Mouse (Mus musculus) stomach, embryonic 15.5 days (tissue): ENCODE measurements around the gene Vmn1r115. TPM values are rescaled to one million over a fixed set of nuclear protein-coding genes. Genes with fewer than 3 reads are reported as not detected.
"Not testable (repeated sequence)": the region's sequence is repeated elsewhere in the genome, so short reads cannot be mapped to it uniquely, and the experiment has no call there.

Experiments used
- ATAC-seq: fragments of 200-750 bp; cut with Nextera tagmentation; 2 replicates; pipeline ENCODE4 v1.8.0; 2017; ENCODE audit warnings: low read depth, moderate number of reproducible peaks, moderate TSS enrichment; ENCODE audit not compliant: insufficient read depth, low FRiP score
- H3K27ac ChIP-seq: fragments of 300-500 bp; sonication (generic); 2 replicates; pipeline ENCODE4 v1.5.1; 2015; ENCODE audit warnings: mild to moderate bottlenecking, inconsistent platforms
- H3K27me3 ChIP-seq: fragments of 300-500 bp; sonication (generic); replicated peaks from 2 replicates; pipeline ENCODE4 v1.6.1; 2015; ENCODE audit warnings: inconsistent platforms
- H3K36me3 ChIP-seq: fragments of 300-500 bp; sonication (generic); 2 replicates; pipeline ENCODE4 v1.6.1; 2015; ENCODE audit warnings: inconsistent platforms
- H3K4me1 ChIP-seq: fragments of 300-500 bp; sonication (generic); 2 replicates; pipeline ENCODE4 v1.6.1; 2015; ENCODE audit warnings: inconsistent platforms
- H3K4me2 ChIP-seq: fragments of 300-500 bp; sonication (generic); 2 replicates; pipeline ENCODE4 v1.6.1; 2015; ENCODE audit warnings: mild to moderate bottlenecking, inconsistent platforms
- H3K4me3 ChIP-seq: fragments of 300-500 bp; sonication (generic); replicated peaks from 2 replicates; pipeline ENCODE4 v1.5.1; 2015; ENCODE audit warnings: inconsistent platforms
- H3K9ac ChIP-seq: fragments of 300-500 bp; sonication (generic); 2 replicates; pipeline ENCODE4 v1.6.1; 2015; ENCODE audit warnings: inconsistent platforms
- H3K9me3 ChIP-seq: fragments of 300-500 bp; sonication (generic); 2 replicates; pipeline ENCODE4 v1.6.1; 2016; ENCODE audit warnings: inconsistent platforms
- WGBS: fragments of 180-500 bp; shearing (Covaris S2); methylation state at CpG from one replicate; pipeline ENCODE4 v1.1.7; 2015; 5-methylcytosine and 5-hydroxymethylcytosine counted together
- polyA plus RNA-seq: library from polyadenylated mRNA; unstranded; fragments of >200 nt; fragmentation: Nextera tagmentation; extraction: Ambion mirVana; gene quantifications from 2 replicates; pipeline ENCODE4 v1.2.1, GENCODE M21; 2015

Vmn1r115 gene
- not detected in 2 replicates for polyA plus RNA-seq

GRCm38 (mm10) chr7:20844885-20845284, at the start of gene Vmn1r115:
Gene Vmn1r115 (minus strand): TSS chr7:20844985.
- 100% methylated on average over 1 of the region's 3 CpGs for WGBS
- not testable (repeated sequence) for H3K4me2 ChIP-seq, H3K4me1 ChIP-seq, H3K4me3 ChIP-seq, H3K9ac ChIP-seq, ATAC-seq, H3K27me3 ChIP-seq, H3K9me3 ChIP-seq, H3K36me3 ChIP-seq, H3K27ac ChIP-seq

DNA sequence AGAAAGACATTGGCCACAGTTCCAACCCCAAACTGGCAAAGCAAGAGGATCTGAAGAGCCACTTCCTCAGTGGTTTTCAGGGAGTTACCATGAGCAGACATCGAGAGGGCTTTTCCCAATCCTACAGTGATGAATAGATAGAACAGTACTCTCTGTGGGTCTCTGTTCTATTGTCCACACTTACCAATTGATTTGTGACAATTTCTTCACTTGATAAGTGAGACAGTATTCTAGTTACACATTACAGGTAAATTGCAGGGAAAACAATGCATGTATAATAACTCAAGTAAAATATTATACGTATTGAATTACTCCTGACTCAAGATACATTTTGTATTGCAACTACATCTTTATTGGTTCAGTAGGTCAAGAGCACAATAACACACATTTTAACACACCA, 39.2 kb upstream of the Vmn1r115 start, which contains the start of gene Vmn1r117:
Gene Vmn1r117, minus strand, starts transcription at position 101 of the 400 bp plus-strand sequence.
- not testable (repeated sequence) for H3K9ac ChIP-seq, H3K4me1 ChIP-seq, H3K36me3 ChIP-seq, ATAC-seq, H3K4me2 ChIP-seq, H3K27me3 ChIP-seq, H3K4me3 ChIP-seq, H3K9me3 ChIP-seq, H3K27ac ChIP-seq
- WGBS, result no CpG with 5 or more reads among the region's 2 CpGs

DNA sequence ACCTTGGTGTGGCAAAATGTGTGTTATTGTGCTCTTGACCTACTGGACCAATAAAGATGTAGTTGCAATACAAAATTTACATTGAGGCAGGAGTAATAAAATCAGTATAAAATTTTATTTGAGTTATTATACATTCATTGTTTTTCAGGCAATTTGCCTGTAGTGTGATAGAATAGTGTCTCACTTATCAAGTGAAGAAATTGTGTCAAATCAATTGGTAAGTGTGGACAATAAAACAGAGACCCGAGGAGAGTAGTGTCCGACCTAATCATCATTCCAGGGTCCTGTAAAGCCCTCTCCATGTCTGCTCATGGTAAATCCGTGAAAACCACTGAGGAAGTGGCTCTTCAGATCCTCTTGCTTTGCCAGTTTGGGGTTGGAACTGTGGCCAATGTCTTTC, 27.2 kb upstream of the Vmn1r115 start, which contains the start of gene Vmn1r116:
Gene Vmn1r116, plus strand, starts transcription at position 301 of the 400 bp plus-strand sequence.
- ATAC-seq, H3K4me1 ChIP-seq, H3K4me3 ChIP-seq, H3K4me2 ChIP-seq, H3K9ac ChIP-seq, H3K27ac ChIP-seq, H3K9me3 ChIP-seq, H3K27me3 ChIP-seq, H3K36me3 ChIP-seq: not testable (repeated sequence)
- WGBS, result 54% methylated on average over 3 of the region's 3 CpGs

- H3K4me3 ChIP-seq, result not testable (repeated sequence)
Observed at GRCm38 (mm10) chr7:20812086-20812485, 32.7 kb downstream of the Vmn1r115 start, which contains the start of gene Vmn1r114. Gene Vmn1r114 (minus strand): TSS chr7:20812186.

More at GRCm38 (mm10) chr7:20812086-20812485, 32.7 kb downstream of the Vmn1r115 start, which contains the start of gene Vmn1r114:
- H3K9me3 ChIP-seq, H3K9ac ChIP-seq, H3K4me1 ChIP-seq, H3K27ac ChIP-seq, ATAC-seq, H3K36me3 ChIP-seq, H3K27me3 ChIP-seq, H3K4me2 ChIP-seq: not testable (repeated sequence)
- no CpG with 5 or more reads among the region's 5 CpGs for WGBS

Other genes with a start within 250 kb of the Vmn1r115 start
- gene Gm4513, start 246.0 kb downstream of the Vmn1r115 start, polyA plus RNA-seq, result not detected in 2 replicates
- not detected in 2 replicates for gene Vmn1r107, start 176.1 kb downstream of the Vmn1r115 start, polyA plus RNA-seq
- gene Vmn1r111, start 141.8 kb downstream of the Vmn1r115 start, polyA plus RNA-seq, result not detected in 2 replicates
- gene Gm10668, start 114.4 kb downstream of the Vmn1r115 start, polyA plus RNA-seq, result not detected in 2 replicates
- gene Vmn1r112, start 73.8 kb downstream of the Vmn1r115 start, polyA plus RNA-seq, result not detected in 2 replicates
- not detected in 2 replicates for gene Vmn1r113, start 57.7 kb downstream of the Vmn1r115 start, polyA plus RNA-seq
- not detected in 2 replicates for gene Vmn1r114, start 32.8 kb downstream of the Vmn1r115 start, polyA plus RNA-seq
- gene Vmn1r116, start 27.3 kb upstream of the Vmn1r115 start, polyA plus RNA-seq, result not detected in 2 replicates
- gene Vmn1r117, start 39.1 kb upstream of the Vmn1r115 start, polyA plus RNA-seq, result not detected in 2 replicates
- gene Vmn1r118, start 67.4 kb upstream of the Vmn1r115 start, polyA plus RNA-seq, result not detected in 2 replicates
- not detected in 2 replicates for gene Vmn1r119, start 167.5 kb upstream of the Vmn1r115 start, polyA plus RNA-seq
- not detected in 2 replicates for gene Vmn1r120, start 208.8 kb upstream of the Vmn1r115 start, polyA plus RNA-seq